Mouse (Mus musculus) left cerebral cortex, postnatal 14 days (tissue): ENCODE data around the gene Dad1. TPM values are rescaled to one million over a fixed set of nuclear protein-coding genes. Genes with fewer than 3 reads are reported as not detected.
A peak's percentile ranks its signal among the peaks of the same experiment; 100 is the strongest.

ENCODE experiments used
- DNase-seq, 2 experiments: peaks; one replicate each; pipeline ENCODE4 v3.0.0; 2021 to 2022; ENCODE audit warnings: low spot score in 2 of 2, mixed read lengths in 1 of 2
- intact Hi-C: fragments of 180-260 bp; cut with DNase I; formaldehyde crosslinking; loops from one replicate; pipeline ENCODE4 v1.15.1; 2025
- total RNA-seq, 2 experiments: library from RNA; stranded (reverse); gene quantifications; 2 replicates each; pipeline ENCODE4 v1.2.3; 2021

Gene Dad1
- total RNA-seq, 2 experiments from 2014 or later = 118 to 127 TPM

GRCm38 (mm10) chr14:54191594-54192461 is 62.1 kb downstream of the Dad1 start:
- intact Hi-C loops = no loop called here
- peak; percentile 34 to 53 for DNase-seq

GRCm38 (mm10) chr14:54191026-54191390 is 62.9 kb downstream of the Dad1 start:
- no peak for DNase-seq
- intact Hi-C loops = no loop called here

- intact Hi-C loops = no loop called here
- DNase-seq = no peak
Measured at GRCm38 (mm10) chr14:54190305-54191025, 63.4 kb downstream of the Dad1 start.

- DNase-seq = no peak
- intact Hi-C loops = no loop called here
Measured at GRCm38 (mm10) chr14:54189255-54189654, 64.6 kb downstream of the Dad1 start.

- intact Hi-C loops = no loop called here
- no peak for DNase-seq
Measured at GRCm38 (mm10) chr14:54187211-54187610, 66.7 kb downstream of the Dad1 start.

Other genes with a start within 250 kb of the Dad1 start
- 10 to 100 TPM; 50.3 to 51.0 TPM for gene Abhd4, start 84 bp upstream of the Dad1 start, total RNA-seq
- not detected for gene Olfr49, start 30.8 kb upstream of the Dad1 start, total RNA-seq
- 10 to 100 TPM; 61.3 to 65.4 TPM for gene Oxa1l, start 106.7 kb upstream of the Dad1 start, total RNA-seq
- 1 to 10 TPM; 1.5 to 2.5 TPM for gene Slc7a7, start 163.7 kb upstream of the Dad1 start, total RNA-seq
- 10 to 100 TPM; 79.5 to 91.5 TPM for gene Mrpl52, start 172.8 kb upstream of the Dad1 start, total RNA-seq
- gene Mmp14, start 177.5 kb upstream of the Dad1 start, total RNA-seq = 10 to 100 TPM; 19.0 to 22.0 TPM
- 10 to 100 TPM; 23.2 to 31.3 TPM for gene Lrp10, start 210.0 kb upstream of the Dad1 start, total RNA-seq
- 1 to 10 TPM; 7.4 to 9.6 TPM for gene Rem2, start 222.0 kb upstream of the Dad1 start, total RNA-seq